Mouse (Mus musculus) forebrain, embryonic 12.5 days (tissue): ENCODE results near the gene Fam71e1. TPM values are rescaled to one million over a fixed set of nuclear protein-coding genes. Genes with fewer than 3 reads are reported as not detected.

Experiments used
- ATAC-seq: fragments of 200-750 bp; cut with Nextera tagmentation; 2 replicates; pipeline ENCODE4 v1.8.0; 2017; ENCODE audit warnings: moderate TSS enrichment; ENCODE audit not compliant: low FRiP score
- H3K27ac ChIP-seq: fragments of 300-500 bp; sonication (generic); 2 replicates; pipeline ENCODE4 v1.5.1; 2016; ENCODE audit warnings: mild to moderate bottlenecking
- H3K27me3 ChIP-seq: fragments of 300-500 bp; sonication (generic); 2 replicates; pipeline ENCODE4 v1.6.1; 2016; ENCODE audit warnings: mild to moderate bottlenecking
- H3K36me3 ChIP-seq: fragments of 300-500 bp; sonication (generic); replicated peaks from 2 replicates; pipeline ENCODE4 v1.6.1; 2016; ENCODE audit warnings: mild to moderate bottlenecking
- H3K4me1 ChIP-seq: fragments of 300-500 bp; sonication (generic); 2 replicates; pipeline ENCODE4 v1.6.1; 2016
- H3K4me2 ChIP-seq: fragments of 300-500 bp; sonication (generic); 2 replicates; pipeline ENCODE4 v1.6.1; 2016; ENCODE audit warnings: mild to moderate bottlenecking, moderate library complexity
- H3K4me3 ChIP-seq: fragments of 300-500 bp; sonication (generic); replicated peaks from 2 replicates; pipeline ENCODE4 v1.5.1; 2016; ENCODE audit warnings: mild to moderate bottlenecking
- H3K9ac ChIP-seq: fragments of 300-500 bp; sonication (generic); 2 replicates; pipeline ENCODE4 v1.6.1; 2016; ENCODE audit warnings: mild to moderate bottlenecking
- H3K9me3 ChIP-seq: fragments of 300-500 bp; sonication (generic); 2 replicates; pipeline ENCODE4 v1.6.1; 2016
- WGBS: fragments of 180-500 bp; shearing (Covaris S2); methylation state at CpG from one replicate; pipeline ENCODE4 v1.1.7; 2016; 5-methylcytosine and 5-hydroxymethylcytosine counted together
- polyA plus RNA-seq: library from polyadenylated mRNA; unstranded; fragments of >200 nt; fragmentation: Nextera tagmentation; extraction: Ambion mirVana; gene quantifications from 2 replicates; pipeline ENCODE4 v1.2.1, GENCODE M21; 2016

The Fam71e1 gene
- polyA plus RNA-seq, 1 experiment from 2014 or later = 29.8 TPM

DNA sequence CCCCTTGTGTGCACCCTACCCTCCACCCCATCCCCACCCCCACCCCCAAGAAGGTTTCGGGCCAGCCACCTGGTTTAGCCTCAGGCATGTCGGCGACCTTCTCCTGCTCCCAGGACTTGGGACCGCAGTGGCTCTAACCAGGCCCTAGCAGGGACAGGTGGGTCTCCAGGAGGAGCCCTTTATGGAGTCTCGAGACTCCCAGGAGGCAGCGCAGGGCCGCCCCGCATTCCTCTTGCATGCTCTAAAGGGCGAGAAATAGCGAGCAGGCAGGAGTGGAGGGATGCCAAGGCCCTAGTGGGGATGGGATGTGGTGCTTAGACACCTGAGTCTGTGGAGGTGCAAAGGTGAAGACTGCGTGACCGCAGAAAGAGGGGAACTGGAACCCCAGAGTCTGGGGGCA lies 28.1 kb downstream of the Fam71e1 start, which contains the start of gene Mybpc2:
TSS of gene Mybpc2 (minus strand) at position 155 of the 400 bp plus-strand sequence.
- 41% methylated on average over 12 of the region's 12 CpGs for WGBS
- no peak within 1 kb of the TSS for H3K4me3 ChIP-seq
- no peak within 1 kb of the TSS; the same call in 1 of the 2 replicates for H3K4me2 ChIP-seq
- H3K9ac ChIP-seq = no peak within 1 kb of the TSS
- peaks cover 1% of the 10 kb centered on the region; the same call in 1 of the 2 replicates for H3K9me3 ChIP-seq
- H3K27ac ChIP-seq = no peak within 1 kb of the TSS
- H3K4me1 ChIP-seq = peaks cover 25% of the 10 kb centered on the region
- ATAC-seq = no peak
- H3K36me3 ChIP-seq = no peaks in the 10 kb centered on the region
- peaks cover 86% of the 10 kb centered on the region for H3K27me3 ChIP-seq

DNA sequence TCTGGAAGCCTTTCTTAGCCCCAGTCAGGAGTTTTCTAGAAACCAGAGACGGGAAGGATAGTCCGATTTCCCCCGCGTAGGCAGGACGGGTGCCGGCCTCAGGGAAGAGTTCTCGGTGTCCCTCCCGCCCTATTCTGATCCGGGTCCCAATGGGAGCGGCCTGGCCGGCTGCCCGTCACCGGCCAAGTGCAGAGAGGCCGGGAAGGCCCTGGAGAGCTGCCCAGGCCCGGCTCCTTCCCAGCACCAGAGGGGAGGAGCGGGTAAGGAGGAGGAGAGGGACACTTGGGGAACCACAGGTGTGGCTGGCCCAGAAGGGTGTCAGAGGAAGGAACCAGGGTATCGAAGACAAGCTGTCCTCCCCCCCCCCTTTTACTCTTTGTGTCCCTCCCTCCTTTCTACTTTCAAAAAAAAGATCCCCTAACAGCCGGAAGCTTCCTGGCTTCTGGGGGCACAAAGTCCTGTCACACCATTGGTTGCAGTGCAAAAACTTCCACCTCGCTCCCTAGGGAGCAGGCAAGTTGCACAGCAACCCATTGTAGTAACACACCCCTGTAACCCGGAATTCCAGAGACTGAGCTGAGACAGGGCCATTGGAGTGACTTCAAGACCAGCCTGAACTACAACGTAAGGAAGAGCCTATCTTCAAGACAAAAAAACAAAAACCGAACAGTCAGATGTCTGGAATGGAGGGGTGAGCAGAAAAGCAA lies 28.9 kb downstream of the Fam71e1 start:
- ATAC-seq = no peak
- Histone ChIP-seq H3K9me3 (no peaks in the 10 kb centered on the region), H3K4me1 (peaks cover 25% of the 10 kb centered on the region), H3K36me3 (no peaks in the 10 kb centered on the region), H3K27me3 (peaks cover 93% of the 10 kb centered on the region), H3K4me2 (no peak overlapping the region; the same call in 1 of the 2 replicates), H3K27ac (no peak overlapping the region), H3K4me3 (no peak overlapping the region), H3K9ac (no peak overlapping the region)
- 17% methylated on average over 22 of the region's 22 CpGs for WGBS

DNA sequence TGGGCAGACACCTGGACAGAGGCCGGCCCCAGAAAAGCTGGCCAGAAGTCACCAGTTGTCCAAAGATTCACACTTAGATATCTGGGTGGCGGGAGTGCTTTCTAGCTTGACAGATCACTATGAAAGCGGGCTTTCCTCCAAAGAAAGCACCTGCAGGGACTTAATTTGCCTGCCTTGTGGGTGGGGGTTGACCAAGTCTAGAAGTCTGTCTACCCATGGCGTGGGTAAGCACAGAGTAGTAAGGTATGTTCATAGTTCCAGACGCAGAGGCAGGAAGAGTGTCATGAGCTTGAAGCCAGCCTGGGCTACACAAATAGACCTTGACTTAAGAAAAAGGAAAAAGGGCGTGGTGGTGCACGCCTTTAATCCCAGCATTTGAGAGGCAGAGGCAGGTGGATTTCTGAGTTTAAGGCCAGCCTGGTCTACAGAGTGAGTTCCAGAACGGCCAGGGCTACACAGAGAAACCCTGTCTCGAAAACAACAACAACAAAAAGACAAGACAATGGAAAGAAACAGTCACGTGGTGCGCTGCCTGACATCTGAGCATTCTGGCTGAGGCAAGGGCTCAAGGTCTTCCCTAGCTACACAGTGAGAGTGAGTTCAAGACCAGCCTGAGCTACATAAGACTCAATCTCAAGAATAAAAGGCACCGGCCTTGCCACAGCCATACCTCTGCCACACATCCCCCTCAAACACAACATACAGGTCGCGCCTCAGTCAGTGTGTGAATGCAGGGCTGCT lies 30.2 kb downstream of the Fam71e1 start:
- H3K27ac ChIP-seq = no peak overlapping the region
- no peak for ATAC-seq
- peaks cover 82% of the 10 kb centered on the region for H3K27me3 ChIP-seq
- no peak overlapping the region for H3K9ac ChIP-seq
- H3K4me1 ChIP-seq = peaks cover 22% of the 10 kb centered on the region
- no peaks in the 10 kb centered on the region for H3K36me3 ChIP-seq
- H3K4me3 ChIP-seq = no peak overlapping the region
- H3K9me3 ChIP-seq = no peaks in the 10 kb centered on the region
- 87% methylated on average over 14 of the region's 14 CpGs for whole genome bisulfite sequencing
- no peak overlapping the region for H3K4me2 ChIP-seq

DNA sequence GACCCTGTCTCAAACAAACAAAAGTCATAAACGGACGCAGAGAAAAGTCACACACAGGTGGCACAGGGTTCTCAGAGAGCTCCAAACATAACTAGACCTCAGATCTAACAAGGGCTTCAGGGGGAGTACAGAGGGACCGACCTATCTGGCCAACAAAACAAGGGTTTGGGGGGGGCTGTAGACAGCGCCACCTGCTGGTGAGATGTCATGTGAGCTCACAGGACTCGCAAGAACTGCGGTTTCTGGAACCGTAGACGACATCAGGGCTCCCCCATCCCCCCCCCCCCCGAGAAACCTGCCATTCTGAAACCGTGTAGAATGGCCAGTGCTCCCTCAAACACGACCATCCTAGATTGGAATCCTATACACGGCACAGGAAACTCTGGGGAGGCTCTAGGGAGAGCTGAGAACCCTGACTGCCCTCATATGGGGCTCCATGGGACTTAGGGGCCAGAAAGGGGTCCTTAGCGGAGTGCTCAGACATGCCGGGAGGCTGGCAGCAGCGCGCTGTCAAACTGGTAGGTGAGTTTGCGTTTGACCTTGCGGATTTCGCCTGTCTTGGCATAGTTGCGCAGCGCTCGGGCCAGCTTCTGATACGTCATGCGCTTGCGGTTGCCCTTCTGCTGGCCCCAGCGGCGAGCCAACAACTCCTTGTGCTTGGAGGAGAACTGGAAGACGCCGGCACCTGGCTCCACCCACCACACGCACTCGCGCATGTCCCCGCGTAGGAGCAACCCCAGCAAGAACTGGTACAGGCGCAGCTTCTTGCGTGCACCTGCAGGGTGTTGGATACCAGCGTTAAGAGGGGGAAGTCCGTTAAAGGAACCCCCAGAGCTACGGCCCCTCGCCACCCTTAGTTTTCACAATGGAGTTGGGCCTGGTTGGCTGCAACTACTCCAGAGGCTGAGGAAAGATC lies 31.4 kb downstream of the Fam71e1 start:
- 7% methylated on average over 40 of the region's 40 CpGs for WGBS
- H3K4me3 ChIP-seq = peak overlapping the region; percentile 32
- ATAC-seq = no peak

DNA sequence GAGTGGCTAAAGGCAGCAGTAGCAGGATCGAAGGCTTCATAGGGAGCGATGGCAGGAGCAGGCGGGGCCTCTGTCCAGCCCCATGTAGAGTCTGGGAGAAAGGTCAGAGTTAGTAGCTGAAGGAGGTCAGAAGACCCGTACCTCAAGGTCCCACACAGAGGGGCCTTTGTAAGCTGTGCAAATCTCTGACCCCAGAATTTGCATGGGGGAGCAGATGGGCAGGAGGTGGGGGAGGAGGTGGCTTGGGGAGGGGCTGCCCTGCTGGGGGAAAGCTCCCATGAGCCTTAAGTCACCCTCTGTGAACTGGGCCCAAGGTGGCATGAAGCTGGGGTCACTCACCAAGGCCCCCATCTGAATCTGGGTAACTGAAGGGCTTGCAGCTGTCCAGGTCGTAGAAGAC lies 33.1 kb downstream of the Fam71e1 start:
- Histone ChIP-seq H3K36me3 (peaks cover 24% of the 10 kb centered on the region), H3K27me3 (peaks cover 52% of the 10 kb centered on the region), H3K4me1 (peaks cover 18% of the 10 kb centered on the region), H3K9ac (no peak overlapping the region), H3K4me3 (no peak overlapping the region), H3K27ac (no peak overlapping the region), H3K4me2 (no peak overlapping the region), H3K9me3 (no peaks in the 10 kb centered on the region)
- 62% methylated on average over 5 of the region's 5 CpGs for WGBS
- ATAC-seq = no peak

More for the DNA sequence above, 31.4 kb downstream of the Fam71e1 start:
- Histone ChIP-seq H3K9ac (peak overlapping the region; percentile 25), H3K9me3 (no peaks in the 10 kb centered on the region), H3K27ac (no peak overlapping the region), H3K4me2 (peak overlapping the region; percentile 60), H3K4me1 (peaks cover 19% of the 10 kb centered on the region), H3K27me3 (peaks cover 70% of the 10 kb centered on the region), H3K36me3 (peaks cover 6% of the 10 kb centered on the region; the same call in 1 of the 2 replicates)

DNA sequence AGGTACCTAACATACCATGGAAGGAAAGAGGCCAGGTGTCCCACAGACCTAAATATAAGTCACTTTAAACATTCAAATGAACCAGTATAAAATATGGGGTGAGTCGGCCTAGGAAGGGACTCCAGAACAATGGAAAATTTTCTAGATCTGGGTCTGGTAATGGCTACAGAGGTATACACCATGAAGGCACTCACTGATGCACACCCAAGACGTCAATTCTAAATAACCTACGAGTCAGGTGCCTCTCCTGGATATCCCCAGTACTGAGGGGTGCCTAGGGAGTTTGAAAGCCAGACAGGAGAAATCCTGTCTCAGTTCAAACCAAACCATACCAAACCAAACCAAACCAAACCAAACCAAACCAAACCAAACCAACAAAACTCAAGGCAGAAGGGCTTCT lies 34.1 kb downstream of the Fam71e1 start:
- ATAC-seq = no peak
- Histone ChIP-seq H3K27ac (no peak overlapping the region), H3K36me3 (peaks cover 34% of the 10 kb centered on the region), H3K4me2 (no peak overlapping the region), H3K4me3 (no peak overlapping the region), H3K9ac (no peak overlapping the region), H3K9me3 (no peaks in the 10 kb centered on the region), H3K4me1 (peaks cover 9% of the 10 kb centered on the region; the same call in 1 of the 2 replicates), H3K27me3 (peaks cover 42% of the 10 kb centered on the region)
- 80% methylated on average over 3 of the region's 3 CpGs for WGBS

DNA sequence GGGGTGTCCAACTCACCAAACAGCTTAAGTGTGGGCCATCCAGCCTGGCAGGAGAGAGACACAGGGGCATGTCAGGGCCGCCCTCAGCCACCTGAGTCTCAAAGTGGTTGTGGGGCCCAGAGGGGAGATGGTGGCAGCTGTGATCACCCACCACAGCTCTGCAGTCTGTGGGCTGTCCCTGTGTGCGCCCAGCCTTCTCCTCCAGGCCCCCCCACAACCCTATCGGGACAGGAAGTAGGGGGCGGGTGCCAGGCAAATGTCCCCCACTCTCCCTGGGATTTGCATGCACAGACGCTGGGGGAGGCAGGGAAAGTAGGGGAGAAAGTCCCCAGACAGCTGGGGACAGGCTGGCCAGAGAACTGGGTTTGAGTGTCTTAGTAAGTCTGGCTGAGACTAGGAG lies 34.8 kb downstream of the Fam71e1 start:
- H3K4me1 ChIP-seq = peaks cover 9% of the 10 kb centered on the region; the same call in 1 of the 2 replicates
- no peak for ATAC-seq
- 59% methylated on average over 5 of the region's 5 CpGs for WGBS
- no peaks in the 10 kb centered on the region for H3K9me3 ChIP-seq
- no peak overlapping the region for H3K9ac ChIP-seq
- peaks cover 40% of the 10 kb centered on the region for H3K36me3 ChIP-seq
- no peak overlapping the region for H3K27ac ChIP-seq
- no peak overlapping the region for H3K4me2 ChIP-seq
- H3K27me3 ChIP-seq = peaks cover 37% of the 10 kb centered on the region
- H3K4me3 ChIP-seq = no peak overlapping the region

DNA sequence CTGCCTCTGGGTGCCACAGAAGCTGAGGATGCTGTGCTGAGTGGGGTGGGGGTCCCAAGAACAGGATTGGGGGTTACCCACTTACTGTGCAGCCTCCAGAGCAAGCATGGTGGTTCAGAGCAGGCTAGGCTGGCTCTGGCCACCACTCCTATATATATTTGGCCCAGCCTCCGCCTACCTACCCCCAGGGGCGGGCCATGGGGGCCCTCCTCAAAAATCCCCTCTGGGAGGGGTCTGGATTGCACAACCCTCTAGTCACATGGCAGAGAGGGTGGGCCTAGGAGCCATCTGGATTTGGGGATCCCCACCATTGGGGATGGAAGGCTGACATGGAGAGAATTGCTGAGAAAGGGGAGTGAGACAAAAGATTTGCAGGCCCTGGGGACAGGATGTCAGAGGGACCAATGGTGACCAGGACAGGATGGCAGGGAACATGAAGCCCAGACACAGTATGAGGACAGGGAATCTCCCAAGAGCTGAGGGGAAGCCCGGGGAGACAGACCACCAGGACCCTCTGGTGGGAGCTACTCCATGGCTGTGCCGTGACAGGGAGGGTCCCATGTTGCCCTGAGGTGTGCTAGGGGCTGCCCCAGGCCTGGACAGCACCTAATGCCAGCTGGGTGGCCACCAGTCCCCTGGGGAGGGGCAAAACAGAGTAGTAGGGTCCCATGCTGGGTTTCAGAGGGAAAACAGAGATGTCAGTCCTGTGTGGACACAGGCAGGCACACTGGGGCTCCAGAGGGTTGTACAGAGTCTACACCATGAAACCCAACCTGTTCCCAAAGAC lies 35.8 kb downstream of the Fam71e1 start, which contains the start of gene Spib:
TSS of gene Spib (minus strand) at position 126 of the 787 bp plus-strand sequence.
- H3K9me3 ChIP-seq = no peaks in the 10 kb centered on the region
- no peak within 1 kb of the TSS for H3K27ac ChIP-seq
- peaks cover 49% of the 10 kb centered on the region for H3K36me3 ChIP-seq
- H3K9ac ChIP-seq = no peak within 1 kb of the TSS
- 71% methylated on average over 4 of the region's 4 CpGs for WGBS
- H3K27me3 ChIP-seq = peaks cover 28% of the 10 kb centered on the region
- H3K4me3 ChIP-seq = no peak within 1 kb of the TSS
- peaks cover 9% of the 10 kb centered on the region; the same call in 1 of the 2 replicates for H3K4me1 ChIP-seq
- H3K4me2 ChIP-seq = no peak within 1 kb of the TSS
- no peak for ATAC-seq

DNA sequence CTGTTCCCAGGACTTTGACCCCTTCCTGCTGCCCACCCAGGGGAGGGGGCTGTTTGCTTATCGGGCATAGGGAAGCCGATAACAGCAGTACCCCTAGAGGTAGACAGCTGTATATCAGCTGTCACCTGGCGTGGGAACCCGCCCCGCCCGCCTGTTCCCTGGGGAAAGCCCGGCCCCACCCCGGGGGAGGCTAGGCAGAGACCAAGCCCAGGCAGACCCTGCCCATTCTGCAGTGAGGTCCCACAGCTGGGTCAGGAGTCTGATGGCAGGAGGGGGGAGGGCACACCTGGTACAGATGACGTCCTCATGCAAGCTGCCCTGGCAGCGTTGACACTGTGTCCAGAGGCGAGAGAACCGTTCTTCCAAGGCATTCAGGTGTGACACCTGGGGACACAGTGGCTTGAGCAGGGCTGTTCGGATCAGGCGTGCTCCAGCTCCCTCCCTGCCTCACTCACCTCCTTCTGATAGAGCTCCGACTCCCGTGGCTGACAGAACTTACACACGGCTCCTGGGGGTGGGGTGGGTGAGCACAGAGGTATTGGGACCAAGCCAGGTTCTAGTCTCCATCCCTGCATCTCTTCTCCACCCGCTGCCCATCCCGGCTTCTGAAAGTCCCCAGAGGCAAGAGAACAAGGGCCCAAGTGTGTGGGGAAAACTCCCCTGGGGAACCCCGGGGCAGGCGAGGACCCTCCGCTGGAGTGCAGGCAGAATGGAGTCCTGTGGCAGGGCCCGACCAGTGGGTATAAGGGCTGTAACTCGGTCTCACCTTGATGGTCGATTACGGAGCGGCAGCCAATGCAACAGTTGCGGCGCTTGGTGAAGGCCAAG lies 36.8 kb downstream of the Fam71e1 start:
- Histone ChIP-seq H3K4me2 (no peak overlapping the region), H3K36me3 (peaks cover 59% of the 10 kb centered on the region), H3K4me1 (peaks cover under 1% of the 10 kb centered on the region; the same call in 1 of the 2 replicates), H3K9ac (no peak overlapping the region), H3K27me3 (peaks cover 20% of the 10 kb centered on the region), H3K4me3 (no peak overlapping the region), H3K27ac (no peak overlapping the region), H3K9me3 (no peaks in the 10 kb centered on the region)
- 89% methylated on average over 29 of the region's 29 CpGs for WGBS
- no peak for ATAC-seq

DNA sequence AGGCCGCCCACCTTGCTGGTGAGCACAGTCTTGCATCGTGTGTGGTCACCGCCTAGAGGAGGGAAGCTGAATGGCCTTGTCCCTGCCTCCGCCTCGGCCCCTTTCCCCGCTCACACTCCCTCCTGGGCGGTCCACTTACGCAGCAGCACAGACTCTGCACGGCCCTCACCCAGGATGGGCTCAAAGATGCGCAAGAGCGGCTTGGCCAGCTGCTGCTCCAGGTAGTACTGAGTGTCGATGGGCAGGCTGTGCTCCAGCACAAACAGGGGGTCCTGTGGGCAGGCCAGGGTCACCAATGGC lies 37.3 kb downstream of the Fam71e1 start:
- no peak for ATAC-seq
- Histone ChIP-seq H3K36me3 (peaks cover 65% of the 10 kb centered on the region), H3K4me2 (no peak overlapping the region), H3K27ac (no peak overlapping the region), H3K9ac (no peak overlapping the region), H3K27me3 (peaks cover 14% of the 10 kb centered on the region), H3K4me1 (no peaks in the 10 kb centered on the region), H3K4me3 (no peak overlapping the region), H3K9me3 (no peaks in the 10 kb centered on the region)
- WGBS = 74% methylated on average over 12 of the region's 12 CpGs

DNA sequence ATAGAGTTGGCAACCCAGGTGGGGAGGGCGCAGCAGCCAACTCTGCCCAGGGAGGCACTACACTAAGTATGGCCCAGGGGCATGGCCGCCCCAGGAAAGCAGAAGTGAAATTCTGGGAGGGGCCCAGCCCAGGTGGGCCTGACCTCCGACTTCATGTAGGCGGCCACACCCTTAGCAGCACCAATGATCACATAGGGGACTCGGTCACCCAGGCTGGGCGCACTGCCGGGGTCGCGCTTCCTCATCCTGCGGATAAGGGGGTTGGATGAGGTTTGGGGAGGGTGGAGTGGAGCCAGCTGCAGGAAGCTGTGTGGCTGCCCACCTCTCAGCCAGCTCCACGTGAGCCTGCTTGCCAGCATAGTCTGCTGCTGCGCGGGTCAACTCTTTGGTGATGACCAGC lies 37.9 kb downstream of the Fam71e1 start:
- Histone ChIP-seq H3K27me3 (peaks cover 9% of the 10 kb centered on the region), H3K4me2 (no peak overlapping the region), H3K4me3 (no peak overlapping the region), H3K36me3 (peaks cover 70% of the 10 kb centered on the region), H3K9me3 (no peaks in the 10 kb centered on the region), H3K9ac (no peak overlapping the region), H3K27ac (no peak overlapping the region), H3K4me1 (no peaks in the 10 kb centered on the region)
- ATAC-seq = no peak
- 92% methylated on average over 13 of the region's 13 CpGs for WGBS
